Mouse (Mus musculus): ENCODE results near the gene Nek11.

The Nek11 gene

GRCm38 (mm10) chr9:105313250-105313649, 82.1 kb downstream of the Nek11 start:
- no peak for DNase-seq (ENCODE audit: low read depth, low spot score)

- no peak for DNase-seq (ENCODE audit: low read depth, low spot score)
Observed at GRCm38 (mm10) chr9:105312686-105313085, 82.6 kb downstream of the Nek11 start.

GRCm38 (mm10) chr9:105309553-105310281, 85.6 kb downstream of the Nek11 start:
- DNase-seq (ENCODE audit: low read depth, low spot score) = peak; percentile 61

- DNase-seq (ENCODE audit: low read depth, low spot score) = no peak
Observed at GRCm38 (mm10) chr9:105306042-105306441, 89.3 kb downstream of the Nek11 start.

- DNase-seq (ENCODE audit: low read depth, low spot score) = no peak
Observed at GRCm38 (mm10) chr9:105302230-105302629, 93.1 kb downstream of the Nek11 start.

- no peak for DNase-seq (ENCODE audit: low read depth, low spot score)
Observed at GRCm38 (mm10) chr9:105301396-105301795, 93.9 kb downstream of the Nek11 start.

- no peak for DNase-seq (ENCODE audit: low read depth, low spot score)
Observed at GRCm38 (mm10) chr9:105300738-105301325, 94.5 kb downstream of the Nek11 start.

- DNase-seq (ENCODE audit: low read depth, low spot score) = no peak
Observed at GRCm38 (mm10) chr9:105284670-105285069, 110.7 kb downstream of the Nek11 start.

- DNase-seq (ENCODE audit: low read depth, low spot score) = peak; percentile 67
Observed at GRCm38 (mm10) chr9:105282725-105283124, 112.6 kb downstream of the Nek11 start.

GRCm38 (mm10) chr9:105274925-105275324, 120.4 kb downstream of the Nek11 start:
- DNase-seq (ENCODE audit: low read depth, low spot score) = no peak

- no peak for DNase-seq (ENCODE audit: low read depth, low spot score)
Observed at GRCm38 (mm10) chr9:105274286-105274685, 121.0 kb downstream of the Nek11 start.

GRCm38 (mm10) chr9:105272241-105272640, 123.1 kb downstream of the Nek11 start:
- peak; percentile 63 for DNase-seq (ENCODE audit: low read depth, low spot score)

- DNase-seq (ENCODE audit: low read depth, low spot score) = no peak
Observed at GRCm38 (mm10) chr9:105263140-105263539, 132.2 kb downstream of the Nek11 start.

GRCm38 (mm10) chr9:105257668-105258067, 137.7 kb downstream of the Nek11 start:
- DNase-seq (ENCODE audit: low read depth, low spot score) = no peak

GRCm38 (mm10) chr9:105254076-105254475, 141.2 kb downstream of the Nek11 start:
- no peak for DNase-seq (ENCODE audit: low read depth, low spot score)

GRCm38 (mm10) chr9:105252349-105253041, 142.8 kb downstream of the Nek11 start:
- DNase-seq (ENCODE audit: low read depth, low spot score) = no peak

- no peak for DNase-seq (ENCODE audit: low read depth, low spot score)
Observed at GRCm38 (mm10) chr9:105251256-105251655, 144.1 kb downstream of the Nek11 start.

GRCm38 (mm10) chr9:105244024-105244423, 151.3 kb downstream of the Nek11 start:
- peak; percentile 71 for DNase-seq (ENCODE audit: low read depth, low spot score)

GRCm38 (mm10) chr9:105214434-105214833, 180.9 kb downstream of the Nek11 start:
- no peak for DNase-seq (ENCODE audit: low read depth, low spot score)

GRCm38 (mm10) chr9:105200305-105200704, 195.0 kb downstream of the Nek11 start:
- no peak for DNase-seq (ENCODE audit: low read depth, low spot score)

GRCm38 (mm10) chr9:105186725-105187124, 208.6 kb downstream of the Nek11 start:
- no peak for DNase-seq (ENCODE audit: low read depth, low spot score)

GRCm38 (mm10) chr9:105182392-105182791, 212.9 kb downstream of the Nek11 start:
- DNase-seq (ENCODE audit: low read depth, low spot score) = no peak

GRCm38 (mm10) chr9:105144992-105145391, 250.3 kb downstream of the Nek11 start, which contains the start of gene 1700080E11Rik:
Gene 1700080E11Rik, minus strand, starts transcription at chr9:105145092.
- DNase-seq (ENCODE audit: low read depth, low spot score) = no peak
